Mouse (Mus musculus) CH12.LX (cell line): Measurements from ENCODE around the gene Lrrn3. TPM values are rescaled to one million over a fixed set of nuclear protein-coding genes. Genes with fewer than 3 reads are reported as not detected.

ENCODE experiments used
- DNase-seq: peaks from one replicate; pipeline ENCODE4 v3.0.0-alpha.2; 2013; ENCODE audit errors: extremely low read depth
- H3K27ac ChIP-seq: 2 replicates; pipeline ENCODE4 v1.5.1; 2012; ENCODE audit warnings: low read depth, mild to moderate bottlenecking, control low read depth, moderate library complexity; ENCODE audit not compliant: insufficient read depth
- H3K27me3 ChIP-seq: replicated peaks from 2 replicates; pipeline ENCODE3; 2012; ENCODE audit warnings: inconsistent platforms
- H3K36me3 ChIP-seq, 2 experiments: replicated peaks in 1 of 2; 2 replicates each; pipeline versions ENCODE3 to v1.6.1; 2012; ENCODE audit warnings: inconsistent platforms in 1 of 2, low read length in 1 of 2, mild to moderate bottlenecking in 1 of 2, mixed read lengths in 1 of 2, moderate library complexity in 1 of 2; ENCODE audit not compliant: control insufficient read depth in 1 of 2, insufficient read depth in 1 of 2
- H3K4me1 ChIP-seq, 2 experiments: 2 replicates each; pipeline ENCODE4 v1.6.1; 2012; ENCODE audit warnings: inconsistent platforms in 1 of 2, moderate library complexity in 1 of 2; ENCODE audit not compliant: insufficient read depth in 2 of 2, control insufficient read depth in 1 of 2
- H3K4me2 ChIP-seq: 2 replicates; pipeline ENCODE4 v1.6.1; 2012; ENCODE audit warnings: low read depth, mild to moderate bottlenecking, control low read depth; ENCODE audit not compliant: poor library complexity, insufficient read depth, severe bottlenecking
- H3K4me3 ChIP-seq, 3 experiments: fragments of 150-350 bp in 1 of 3; sonication (generic) in 1 of 3; replicated peaks in 1 of 3; 2 replicates each; pipeline versions ENCODE3 to v1.5.1; 2011 to 2012; ENCODE audit warnings: low read depth in 2 of 3, low read length in 2 of 3, mild to moderate bottlenecking in 2 of 3, moderate library complexity in 2 of 3, control low read depth in 1 of 3, improper control_type of control experiment in 1 of 3, inconsistent platforms in 1 of 3, mixed read lengths in 1 of 3; ENCODE audit not compliant: poor library complexity in 1 of 3
- H3K79me2 ChIP-seq: replicated peaks from 2 replicates; pipeline ENCODE4 v1.6.1; 2012; ENCODE audit warnings: mild to moderate bottlenecking, moderate library complexity; ENCODE audit not compliant: control insufficient read depth, poor library complexity, insufficient read depth, severe bottlenecking; ENCODE audit errors: extremely low read depth
- H3K9ac ChIP-seq: 2 replicates; pipeline ENCODE4 v1.6.1; 2012; ENCODE audit warnings: low read depth, mild to moderate bottlenecking, control low read depth, moderate library complexity; ENCODE audit not compliant: insufficient read depth
- H3K9me3 ChIP-seq: replicated peaks from 2 replicates; pipeline ENCODE3; 2012; ENCODE audit warnings: low read length, inconsistent platforms, mixed read lengths
- CHD1 ChIP-seq: IDR thresholded peaks from 2 replicates; pipeline ENCODE4 v1.6.1; 2012; ENCODE audit warnings: low read depth, low read length, improper control_type of control experiment, inconsistent platforms
- E2F4 ChIP-seq: IDR thresholded peaks from 2 replicates; pipeline ENCODE4 v1.6.1; 2011; ENCODE audit warnings: low read depth, low read length, improper control_type of control experiment; ENCODE audit not compliant: insufficient replicate concordance
- ELF1 ChIP-seq: IDR thresholded peaks from 2 replicates; pipeline ENCODE4 v1.6.1; 2014; ENCODE audit warnings: low read depth, mild to moderate bottlenecking, inconsistent platforms, low read length, improper control_type of control experiment
- HCFC1 ChIP-seq: IDR thresholded peaks from 2 replicates; pipeline ENCODE4 v1.6.1; 2012; ENCODE audit warnings: low read depth, mild to moderate bottlenecking, inconsistent platforms, low read length, improper control_type of control experiment
- IRF4 ChIP-seq: IDR thresholded peaks from 2 replicates; pipeline ENCODE4 v1.6.1; 2014; ENCODE audit warnings: low read depth, mild to moderate bottlenecking, inconsistent platforms, low read length, improper control_type of control experiment
- JUND ChIP-seq: conservative IDR thresholded peaks from 2 replicates; pipeline ENCODE4 v1.6.1; 2011; ENCODE audit warnings: low read depth, low read length, improper control_type of control experiment
- MAFK ChIP-seq: IDR thresholded peaks from 2 replicates; pipeline ENCODE4 v1.6.1; 2011; ENCODE audit warnings: low read length, improper control_type of control experiment; ENCODE audit not compliant: insufficient replicate concordance
- MAX ChIP-seq: IDR thresholded peaks from 2 replicates; pipeline ENCODE4 v1.6.1; 2011; ENCODE audit warnings: low read length, improper control_type of control experiment
- MAZ ChIP-seq: IDR thresholded peaks from 2 replicates; pipeline ENCODE4 v1.6.1; 2012; ENCODE audit warnings: low read depth, mild to moderate bottlenecking, inconsistent platforms, low read length, improper control_type of control experiment, moderate library complexity
- MEF2A ChIP-seq: IDR thresholded peaks from 2 replicates; pipeline ENCODE4 v1.6.1; 2014; ENCODE audit warnings: low read depth, mild to moderate bottlenecking, inconsistent platforms, low read length, improper control_type of control experiment, borderline replicate concordance
- MXI1 ChIP-seq: IDR thresholded peaks from 2 replicates; pipeline ENCODE4 v1.6.1; 2011; ENCODE audit warnings: mild to moderate bottlenecking, low read depth, low read length, improper control_type of control experiment
- PAX5 ChIP-seq: IDR thresholded peaks from 2 replicates; pipeline ENCODE4 v1.6.1; 2012; ENCODE audit warnings: low read length, inconsistent platforms, mixed read lengths
- POLR2AphosphoS2 ChIP-seq: IDR thresholded peaks from 2 replicates; pipeline ENCODE4 v1.6.1; 2011; ENCODE audit warnings: low read depth, low read length, improper control_type of control experiment
- RAD21 ChIP-seq: IDR thresholded peaks from 2 replicates; pipeline ENCODE4 v1.6.1; 2011; ENCODE audit warnings: low read depth, mild to moderate bottlenecking, low read length, improper control_type of control experiment, moderate library complexity
- RCOR1 ChIP-seq: conservative IDR thresholded peaks from 2 replicates; pipeline ENCODE4 v1.6.1; 2012; ENCODE audit warnings: low read depth, mild to moderate bottlenecking, inconsistent platforms, low read length, improper control_type of control experiment
- TBP ChIP-seq: conservative IDR thresholded peaks from 2 replicates; pipeline ENCODE4 v1.6.1; 2011; ENCODE audit warnings: low read depth, low read length, improper control_type of control experiment
- TCF12 ChIP-seq: IDR thresholded peaks from 2 replicates; pipeline ENCODE4 v1.6.1; 2014; ENCODE audit warnings: low read depth, mild to moderate bottlenecking, inconsistent platforms, low read length, improper control_type of control experiment
- ZC3H11A ChIP-seq: IDR thresholded peaks from 2 replicates; pipeline ENCODE4 v1.6.1; 2012; ENCODE audit warnings: low read depth, mild to moderate bottlenecking, inconsistent platforms, low read length, improper control_type of control experiment
- ZMIZ1 ChIP-seq: IDR thresholded peaks from 2 replicates; pipeline ENCODE4 v1.6.1; 2012; ENCODE audit warnings: low read depth, mild to moderate bottlenecking, inconsistent platforms, low read length, improper control_type of control experiment
- dilution Hi-C: fragments of 300-500 bp; cut with MboI; formaldehyde crosslinking; loops from 2 replicates; pipeline ENCODE4 v1.14.3; 2020; ENCODE audit warnings: low sequenced_read_pairs; ENCODE audit not compliant: extremely low pct_unique_long_range_greater_than_20kb, extremely low pct_ligation_motif_present
- in situ Hi-C: fragments of 300-500 bp; cut with MboI; formaldehyde crosslinking; loops from 3 replicates; pipeline ENCODE4 v1.14.3; 2019; ENCODE audit warnings: low sequenced_read_pairs, low pct_ligation_motif_present, low pct_unique_long_range_greater_than_20kb, mixed read lengths
- polyA plus RNA-seq: library from polyadenylated mRNA; unstranded; fragments of >175 nt; gene quantifications from 2 replicates; pipeline ENCODE4 v1.2.1, GENCODE M21; 2012; ENCODE audit warnings: low read depth; ENCODE audit not compliant: insufficient read length
- total RNA-seq, 2 experiments: library from RNA; depleted of rRNA; stranded (reverse); fragments of 300-350 nt in 1 of 2; fragments of >200 nt in 1 of 2; gene quantifications; 2 replicates each; pipeline ENCODE4 v1.2.3; 2012 to 2014

The Lrrn3 gene
- total and polyA plus RNA-seq, 3 experiments, result not detected

DNA sequence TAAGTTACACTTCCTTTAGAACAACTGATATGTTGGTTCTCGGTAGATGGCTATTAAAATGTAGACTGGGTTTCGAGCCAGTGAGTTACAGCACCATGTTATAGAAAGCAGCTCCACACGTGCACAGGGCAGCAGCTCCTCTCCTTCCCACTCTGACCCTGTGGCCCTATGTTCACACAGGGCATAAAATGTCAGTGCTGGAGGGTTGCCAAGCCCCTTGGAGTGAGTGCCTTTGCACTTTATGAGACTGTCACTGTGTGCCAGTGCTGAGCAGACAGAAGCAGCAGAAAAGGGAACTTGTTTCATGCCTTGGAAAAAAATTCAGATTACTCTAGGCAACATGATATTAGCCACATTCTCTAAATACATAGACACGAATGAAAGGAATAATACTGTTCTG is 47.8 kb downstream of the Lrrn3 start:
- H3K36me3 ChIP-seq, result no peaks in the 10 kb centered on the region
- dilution Hi-C loops (no loop called here), in situ Hi-C loops (no loop called here)
- H3K9me3 ChIP-seq, result no peaks in the 10 kb centered on the region
- H3K4me2 ChIP-seq, result no peak overlapping the region
- TF ChIP-seq RCOR1, result no peak
- no peak for TF ChIP-seq PAX5
- no peak for TF ChIP-seq ZC3H11A
- TF ChIP-seq CHD1, result no peak
- TF ChIP-seq TCF12, result no peak
- no peak for TF ChIP-seq MAZ
- TF ChIP-seq MXI1, result no peak
- no peak for TF ChIP-seq JUND
- TF ChIP-seq RAD21, result no peak
- TF ChIP-seq MEF2A, result no peak
- TF ChIP-seq ZMIZ1, result no peak
- no peak for TF ChIP-seq MAX
- TF ChIP-seq IRF4, result no peak
- TF ChIP-seq MAFK, result no peak
- no peak for TF ChIP-seq TBP
- no peak for TF ChIP-seq E2F4
- TF ChIP-seq POLR2AphosphoS2, result no peak
- H3K79me2 ChIP-seq, result no peaks in the 10 kb centered on the region
- no peak overlapping the region for H3K27ac ChIP-seq
- H3K9ac ChIP-seq, result no peak overlapping the region
- no peaks in the 10 kb centered on the region; a peak in 1 of 4 replicates for H3K4me1 ChIP-seq
- no peak for DNase-seq
- H3K4me3 ChIP-seq, result no peak overlapping the region
- no peaks in the 10 kb centered on the region for H3K27me3 ChIP-seq

DNA sequence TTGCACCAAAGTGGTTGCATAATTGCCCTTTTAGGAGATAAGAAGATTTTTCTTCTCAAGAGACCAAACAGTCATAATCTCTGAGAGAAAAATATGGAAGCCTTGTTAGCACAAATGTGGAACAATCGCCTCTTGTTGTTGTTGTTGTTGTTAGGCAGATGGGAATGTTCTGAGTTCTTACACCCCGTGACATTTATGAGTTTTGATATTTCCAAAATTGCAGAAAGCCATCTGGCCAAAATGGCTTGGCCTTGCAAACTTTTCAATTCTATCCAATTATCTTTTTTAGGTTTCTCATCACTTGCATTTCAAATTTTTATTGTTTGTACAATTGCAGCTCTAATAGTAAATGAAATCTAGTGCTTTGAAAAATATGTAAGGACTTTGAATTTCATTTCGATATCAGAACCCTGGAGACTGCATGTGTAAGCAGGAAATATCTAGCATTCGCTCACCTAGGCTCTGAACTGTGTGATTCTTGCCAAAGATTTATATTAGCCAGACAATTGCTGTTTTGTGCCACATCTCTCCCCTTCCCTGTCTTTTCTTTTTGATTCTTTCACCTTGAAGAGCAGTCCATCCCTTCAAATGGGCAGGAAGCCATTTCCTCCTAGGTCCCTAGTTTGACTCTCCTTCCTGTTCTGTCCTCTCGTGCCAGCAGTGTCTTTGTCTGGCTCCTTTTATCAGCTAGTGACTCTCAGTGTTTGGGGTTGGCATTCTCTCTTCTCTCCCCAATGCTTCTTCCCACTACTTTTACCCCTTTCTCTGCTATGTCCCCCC is 49.8 kb downstream of the Lrrn3 start:
- H3K27ac ChIP-seq, result no peak overlapping the region

More for the DNA sequence above, 49.8 kb downstream of the Lrrn3 start:
- H3K4me1 ChIP-seq, result no peaks in the 10 kb centered on the region; a peak in 1 of 4 replicates
- H3K4me3 ChIP-seq, result no peak overlapping the region
- no peak for DNase-seq
- H3K36me3 ChIP-seq, result no peaks in the 10 kb centered on the region
- TF ChIP-seq HCFC1 (no peak), POLR2AphosphoS2 (no peak), ELF1 (no peak), E2F4 (no peak), RAD21 (no peak), ZMIZ1 (no peak)
- H3K9ac ChIP-seq, result no peak overlapping the region
- H3K27me3 ChIP-seq, result no peaks in the 10 kb centered on the region
- no peaks in the 10 kb centered on the region for H3K79me2 ChIP-seq
- dilution Hi-C loops (no loop called here), in situ Hi-C loops (no loop called here)
- no peaks in the 10 kb centered on the region for H3K9me3 ChIP-seq
- no peak overlapping the region for H3K4me2 ChIP-seq
